Mouse (Mus musculus): ENCODE measurements around the gene 0610010K14Rik.

The 0610010K14Rik gene

GRCm38 (mm10) chr11:70237457-70238167 lies at the start of gene 0610010K14Rik:
TSS of gene 0610010K14Rik (minus strand) at chr11:70237914.
- peak; percentile 99 for DNase-seq (ENCODE audit: low read depth, low spot score)

GRCm38 (mm10) chr11:70285686-70286085 lies 48.0 kb upstream of the 0610010K14Rik start:
- no peak for DNase-seq (ENCODE audit: low read depth, low spot score)

GRCm38 (mm10) chr11:70284757-70285156 lies 47.0 kb upstream of the 0610010K14Rik start:
- DNase-seq (ENCODE audit: low read depth, low spot score) = peak; percentile 27

GRCm38 (mm10) chr11:70283666-70284065 lies 46.0 kb upstream of the 0610010K14Rik start:
- DNase-seq (ENCODE audit: low read depth, low spot score) = no peak

GRCm38 (mm10) chr11:70280441-70280840 lies 42.7 kb upstream of the 0610010K14Rik start:
- DNase-seq (ENCODE audit: low read depth, low spot score) = peak; percentile 46

- DNase-seq (ENCODE audit: low read depth, low spot score) = peak; percentile 33
These were observed 41.2 kb upstream of the 0610010K14Rik start for GRCm38 (mm10) chr11:70278961-70279360.

- DNase-seq (ENCODE audit: low read depth, low spot score) = peak; percentile 27
These were observed 33.9 kb upstream of the 0610010K14Rik start for GRCm38 (mm10) chr11:70271641-70272040.

- DNase-seq (ENCODE audit: low read depth, low spot score) = peak; percentile 18
These were observed 28.7 kb upstream of the 0610010K14Rik start for GRCm38 (mm10) chr11:70266405-70266804.

GRCm38 (mm10) chr11:70265819-70266218 lies 28.1 kb upstream of the 0610010K14Rik start:
- DNase-seq (ENCODE audit: low read depth, low spot score) = no peak

GRCm38 (mm10) chr11:70265252-70265651 lies 27.5 kb upstream of the 0610010K14Rik start:
- DNase-seq (ENCODE audit: low read depth, low spot score) = no peak

GRCm38 (mm10) chr11:70259035-70259434 lies 21.3 kb upstream of the 0610010K14Rik start:
- peak; percentile 17 for DNase-seq (ENCODE audit: low read depth, low spot score)

- no peak for DNase-seq (ENCODE audit: low read depth, low spot score)
These were observed 17.3 kb upstream of the 0610010K14Rik start, which contains the start of gene Alox12 for GRCm38 (mm10) chr11:70254931-70255531. TSS of gene Alox12 (minus strand) at chr11:70255353.

GRCm38 (mm10) chr11:70254337-70254736 lies 16.6 kb upstream of the 0610010K14Rik start:
- no peak for DNase-seq (ENCODE audit: low read depth, low spot score)

GRCm38 (mm10) chr11:70251853-70252252 lies 14.1 kb upstream of the 0610010K14Rik start:
- no peak for DNase-seq (ENCODE audit: low read depth, low spot score)

GRCm38 (mm10) chr11:70250150-70250549 lies 12.4 kb upstream of the 0610010K14Rik start:
- no peak for DNase-seq (ENCODE audit: low read depth, low spot score)

GRCm38 (mm10) chr11:70247136-70247845 lies 9.6 kb upstream of the 0610010K14Rik start:
- DNase-seq (ENCODE audit: low read depth, low spot score) = peak; percentile 80

- DNase-seq (ENCODE audit: low read depth, low spot score) = no peak
These were observed 4.9 kb upstream of the 0610010K14Rik start for GRCm38 (mm10) chr11:70242591-70242990.

GRCm38 (mm10) chr11:70239541-70240279 lies 2.0 kb upstream of the 0610010K14Rik start, which contains the start of the genes Gm21988 and Rnasek:
TSS of gene Gm21988 (minus strand) at chr11:70239830.
TSS of gene Rnasek (minus strand) at chr11:70239842.
- DNase-seq (ENCODE audit: low read depth, low spot score) = peak; percentile 96

GRCm38 (mm10) chr11:70238591-70239440 lies 1.1 kb upstream of the 0610010K14Rik start:
- peak; percentile 56 for DNase-seq (ENCODE audit: low read depth, low spot score)

GRCm38 (mm10) chr11:70236717-70237116 lies 997 bp downstream of the 0610010K14Rik start:
- no peak for DNase-seq (ENCODE audit: low read depth, low spot score)
